Mouse (Mus musculus): ENCODE data around the gene Gda. TPM values are rescaled to one million over a fixed set of nuclear protein-coding genes. Genes with fewer than 3 reads are reported as not detected.

Gene Gda
- polyA plus RNA-seq, 1 experiment from 2014 or later: 1.0 TPM

DNA sequence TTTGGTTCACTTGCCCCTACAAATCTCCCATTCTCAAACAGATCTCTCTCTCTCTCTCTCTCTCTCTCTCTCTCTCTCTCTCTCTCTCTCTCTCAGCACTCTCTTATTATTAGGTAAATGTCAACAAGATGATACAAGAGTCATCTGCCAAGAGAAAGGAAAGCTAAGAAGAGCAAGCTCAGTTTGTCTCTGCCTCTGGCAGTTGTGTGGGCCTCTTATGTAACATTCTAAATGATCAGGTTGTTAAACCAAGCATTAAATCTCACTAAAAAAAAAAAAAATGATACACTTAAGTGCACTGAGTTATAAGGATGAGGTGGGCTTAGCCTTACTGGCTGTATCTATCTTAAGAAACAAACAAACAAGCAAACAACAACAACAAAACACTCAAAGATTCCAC, 18.1 kb upstream of the Gda start:
- H3K4me3 ChIP-seq (ENCODE audit: low read depth, low read length): no peak overlapping the region
- H3K4me2 ChIP-seq (ENCODE audit: low read length): no peak overlapping the region
- no peaks in the 10 kb centered on the region for H3K27me3 ChIP-seq (ENCODE audit: control insufficient read depth, insufficient read depth, low read depth, low read length)
- no peaks in the 10 kb centered on the region for H3K36me3 ChIP-seq (ENCODE audit: control insufficient read depth, insufficient read depth, low read length)
- no peak overlapping the region for H3K27ac ChIP-seq (ENCODE audit: low read length)
- H3K9ac ChIP-seq (ENCODE audit: low read depth, low read length): no peak overlapping the region
- no peaks in the 10 kb centered on the region; the same call in 1 of the 2 replicates for H3K4me1 ChIP-seq (ENCODE audit: control insufficient read depth, insufficient read depth, low read length)
- no peak for ATAC-seq
- H3K9me3 ChIP-seq (replicated peaks; ENCODE audit: control insufficient read depth, low read length, poor library complexity, severe bottlenecking): no peaks in the 10 kb centered on the region

- no peak overlapping the region for H3K27ac ChIP-seq (ENCODE audit: low read length)
- H3K9ac ChIP-seq (ENCODE audit: low read depth, low read length): no peak overlapping the region
- H3K36me3 ChIP-seq (ENCODE audit: control insufficient read depth, insufficient read depth, low read length): no peaks in the 10 kb centered on the region
- WGBS: 85% methylated on average over 5 of the region's 5 CpGs
- H3K4me3 ChIP-seq (ENCODE audit: low read depth, low read length): no peak overlapping the region
- no peaks in the 10 kb centered on the region for H3K27me3 ChIP-seq (ENCODE audit: control insufficient read depth, insufficient read depth, low read depth, low read length)
- no peaks in the 10 kb centered on the region; the same call in 1 of the 2 replicates for H3K4me1 ChIP-seq (ENCODE audit: control insufficient read depth, insufficient read depth, low read length)
- H3K9me3 ChIP-seq (replicated peaks; ENCODE audit: control insufficient read depth, low read length, poor library complexity, severe bottlenecking): no peaks in the 10 kb centered on the region
- ATAC-seq: no peak
- H3K4me2 ChIP-seq (ENCODE audit: low read length): no peak overlapping the region
Measured at GRCm38 (mm10) chr19:21487124-21487944, 14.1 kb upstream of the Gda start.

DNA sequence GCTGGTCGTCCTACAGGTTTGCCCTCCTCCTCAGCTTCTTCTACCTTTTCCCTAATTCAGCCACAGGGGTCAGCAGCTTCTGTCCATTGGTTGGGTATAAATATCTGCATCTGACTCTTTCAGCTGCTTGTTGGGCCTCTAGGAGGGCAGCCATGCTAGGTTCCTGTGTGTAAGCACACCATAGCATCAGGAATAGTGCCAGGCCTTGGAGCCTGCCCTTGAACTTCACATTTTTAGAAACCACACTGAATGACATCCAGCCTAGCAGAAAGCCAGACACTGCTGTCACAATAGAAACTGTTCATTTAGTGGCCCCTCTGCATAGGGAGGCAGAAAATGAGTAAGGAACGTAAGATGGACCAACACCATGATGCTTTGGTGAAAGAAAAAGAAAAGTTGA, 8.9 kb upstream of the Gda start:
- WGBS: 92% methylated on average over 2 of the region's 2 CpGs
- no peak for ATAC-seq
- Histone ChIP-seq H3K36me3 (ENCODE audit: control insufficient read depth, insufficient read depth, low read length) (no peaks in the 10 kb centered on the region), H3K9ac (ENCODE audit: low read depth, low read length) (no peak overlapping the region), H3K9me3 (replicated peaks; ENCODE audit: control insufficient read depth, low read length, poor library complexity, severe bottlenecking) (no peaks in the 10 kb centered on the region), H3K4me1 (ENCODE audit: control insufficient read depth, insufficient read depth, low read length) (0 out of 2 replicates have a peak, but pooled peaks cover 7% of the 10 kb centered on the region), H3K4me2 (ENCODE audit: low read length) (no peak overlapping the region), H3K27ac (ENCODE audit: low read length) (no peak overlapping the region), H3K27me3 (ENCODE audit: control insufficient read depth, insufficient read depth, low read depth, low read length) (no peaks in the 10 kb centered on the region), H3K4me3 (ENCODE audit: low read depth, low read length) (no peak overlapping the region)

- Histone ChIP-seq H3K27ac (ENCODE audit: low read length) (no peak overlapping the region), H3K4me3 (ENCODE audit: low read depth, low read length) (no peak overlapping the region), H3K9ac (ENCODE audit: low read depth, low read length) (no peak overlapping the region), H3K27me3 (ENCODE audit: control insufficient read depth, insufficient read depth, low read depth, low read length) (no peaks in the 10 kb centered on the region), H3K4me2 (ENCODE audit: low read length) (no peak overlapping the region), H3K36me3 (ENCODE audit: control insufficient read depth, insufficient read depth, low read length) (no peaks in the 10 kb centered on the region), H3K9me3 (replicated peaks; ENCODE audit: control insufficient read depth, low read length, poor library complexity, severe bottlenecking) (no peaks in the 10 kb centered on the region), H3K4me1 (ENCODE audit: control insufficient read depth, insufficient read depth, low read length) (0 out of 2 replicates have a peak, but pooled peaks cover 7% of the 10 kb centered on the region)
- no peak for ATAC-seq
- 93% methylated on average over 1 of the region's 1 CpGs for WGBS
Measured at GRCm38 (mm10) chr19:21481031-21481430, 7.8 kb upstream of the Gda start.

GRCm38 (mm10) chr19:21480053-21480419, 6.8 kb upstream of the Gda start:
- Histone ChIP-seq H3K27ac (ENCODE audit: low read length) (peak overlapping the region; percentile 74), H3K4me3 (ENCODE audit: low read depth, low read length) (no peak overlapping the region), H3K27me3 (ENCODE audit: control insufficient read depth, insufficient read depth, low read depth, low read length) (no peaks in the 10 kb centered on the region), H3K9me3 (replicated peaks; ENCODE audit: control insufficient read depth, low read length, poor library complexity, severe bottlenecking) (no peaks in the 10 kb centered on the region), H3K9ac (ENCODE audit: low read depth, low read length) (no peak overlapping the region), H3K36me3 (ENCODE audit: control insufficient read depth, insufficient read depth, low read length) (no peaks in the 10 kb centered on the region), H3K4me1 (ENCODE audit: control insufficient read depth, insufficient read depth, low read length) (0 out of 2 replicates have a peak, but pooled peaks cover 7% of the 10 kb centered on the region), H3K4me2 (ENCODE audit: low read length) (peak overlapping the region; percentile 31; the same call in 1 of the 2 replicates)
- WGBS: 28% methylated on average over 2 of the region's 2 CpGs
- ATAC-seq: peak; percentile 61

GRCm38 (mm10) chr19:21479183-21480052, 6.2 kb upstream of the Gda start:
- H3K4me2 ChIP-seq (ENCODE audit: low read length): peak overlapping the region; percentile 31
- H3K27ac ChIP-seq (ENCODE audit: low read length): peak overlapping the region; percentile 74
- 50% methylated on average over 18 of the region's 18 CpGs for WGBS

GRCm38 (mm10) chr19:21478538-21478937, 5.3 kb upstream of the Gda start:
- H3K9me3 ChIP-seq (replicated peaks; ENCODE audit: control insufficient read depth, low read length, poor library complexity, severe bottlenecking): no peaks in the 10 kb centered on the region
- no peak for ATAC-seq
- WGBS: 78% methylated on average over 3 of the region's 3 CpGs

More at GRCm38 (mm10) chr19:21479183-21480052, 6.2 kb upstream of the Gda start:
- H3K4me3 ChIP-seq (ENCODE audit: low read depth, low read length): no peak overlapping the region
- no peak overlapping the region for H3K9ac ChIP-seq (ENCODE audit: low read depth, low read length)
- H3K4me1 ChIP-seq (ENCODE audit: control insufficient read depth, insufficient read depth, low read length): 0 out of 2 replicates have a peak, but pooled peaks cover 7% of the 10 kb centered on the region
- no peaks in the 10 kb centered on the region for H3K9me3 ChIP-seq (replicated peaks; ENCODE audit: control insufficient read depth, low read length, poor library complexity, severe bottlenecking)
- peak; percentile 82 for ATAC-seq
- no peaks in the 10 kb centered on the region for H3K36me3 ChIP-seq (ENCODE audit: control insufficient read depth, insufficient read depth, low read length)
- no peaks in the 10 kb centered on the region for H3K27me3 ChIP-seq (ENCODE audit: control insufficient read depth, insufficient read depth, low read depth, low read length)

DNA sequence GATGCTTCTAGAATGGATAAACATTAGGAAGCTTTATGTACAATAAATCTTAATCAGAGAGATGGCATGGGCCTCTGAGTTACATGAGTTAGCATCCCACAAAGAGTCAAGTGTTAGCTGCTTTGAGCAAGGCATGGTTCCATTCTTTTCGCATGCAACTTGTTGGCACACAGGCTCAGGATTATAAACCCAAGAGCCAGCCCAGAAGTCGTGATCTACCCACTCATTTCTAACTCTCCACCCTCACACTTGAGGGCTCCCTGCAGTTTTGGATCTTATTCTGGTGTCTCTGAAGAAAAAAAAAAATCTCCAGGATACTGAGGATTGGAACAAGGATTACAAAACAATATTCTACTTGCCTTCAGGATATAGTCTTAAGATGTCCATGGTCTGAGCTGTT, 4.5 kb upstream of the Gda start:
- no peak overlapping the region for H3K4me3 ChIP-seq (ENCODE audit: low read depth, low read length)
- 0 out of 2 replicates have a peak, but pooled peaks cover 7% of the 10 kb centered on the region for H3K4me1 ChIP-seq (ENCODE audit: control insufficient read depth, insufficient read depth, low read length)
- 81% methylated on average over 2 of the region's 2 CpGs for WGBS
- no peak overlapping the region for H3K9ac ChIP-seq (ENCODE audit: low read depth, low read length)
- H3K9me3 ChIP-seq (replicated peaks; ENCODE audit: control insufficient read depth, low read length, poor library complexity, severe bottlenecking): no peaks in the 10 kb centered on the region
- no peaks in the 10 kb centered on the region; the same call in 1 of the 2 replicates for H3K27me3 ChIP-seq (ENCODE audit: control insufficient read depth, insufficient read depth, low read depth, low read length)
- no peak overlapping the region for H3K4me2 ChIP-seq (ENCODE audit: low read length)
- no peak overlapping the region for H3K27ac ChIP-seq (ENCODE audit: low read length)
- no peaks in the 10 kb centered on the region for H3K36me3 ChIP-seq (ENCODE audit: control insufficient read depth, insufficient read depth, low read length)
- no peak for ATAC-seq

More at GRCm38 (mm10) chr19:21478538-21478937, 5.3 kb upstream of the Gda start:
- Histone ChIP-seq H3K4me3 (ENCODE audit: low read depth, low read length) (no peak overlapping the region), H3K27me3 (ENCODE audit: control insufficient read depth, insufficient read depth, low read depth, low read length) (no peaks in the 10 kb centered on the region), H3K9ac (ENCODE audit: low read depth, low read length) (no peak overlapping the region), H3K4me2 (ENCODE audit: low read length) (no peak overlapping the region), H3K27ac (ENCODE audit: low read length) (no peak overlapping the region), H3K36me3 (ENCODE audit: control insufficient read depth, insufficient read depth, low read length) (no peaks in the 10 kb centered on the region), H3K4me1 (ENCODE audit: control insufficient read depth, insufficient read depth, low read length) (0 out of 2 replicates have a peak, but pooled peaks cover 7% of the 10 kb centered on the region)
